Mouse (Mus musculus) megakaryocyte, embryonic 14.5 days (primary cell): ENCODE measurements at regions not wholly inside any gene's neighbourhood (a gene's known extent, or its start where the extent isn't known, plus 50 kb on each side); places are given as distances from the start of the nearest gene placed in this dataset.

Experiments
- FLI1 ChIP-seq: IDR thresholded peaks from 2 replicates; pipeline ENCODE4 v1.6.1; 2012; ENCODE audit warnings: low read length, inconsistent platforms, mixed read lengths
- GATA1 ChIP-seq: IDR thresholded peaks from 3 replicates; pipeline ENCODE4 v1.6.1; 2012; ENCODE audit warnings: mixed read lengths, low read length, inconsistent platforms, borderline replicate concordance

DNA sequence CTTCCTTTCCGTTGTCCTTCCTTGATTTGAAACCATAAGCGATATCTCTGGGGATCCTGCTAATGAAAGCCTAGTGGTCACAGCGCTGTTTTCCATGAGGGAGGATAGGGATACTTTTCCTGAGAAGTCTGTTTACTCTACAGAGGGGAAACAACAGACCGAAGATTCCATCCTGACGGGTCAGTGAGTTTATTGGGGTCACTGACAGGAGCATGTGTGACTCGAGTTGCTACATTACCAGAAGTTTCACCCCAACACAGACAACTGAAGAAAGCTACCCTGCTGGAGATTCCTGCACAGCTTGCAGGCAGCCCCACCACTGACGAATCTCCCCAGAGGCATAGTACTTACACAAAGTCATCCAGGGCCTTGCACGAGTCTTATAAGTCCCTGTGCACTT is 291.0 kb downstream of the Irs2 start:
- TF ChIP-seq GATA1 (no peak), FLI1 (no peak)
